Mouse (Mus musculus) E14TG2a.4 (cell line): Measurements from ENCODE around the gene Erg.

Source experiments
- CTCF ChIP-seq: conservative IDR thresholded peaks from 2 replicates; pipeline ENCODE4 v1.5.1; 2014; ENCODE audit warnings: low read length
- NANOG ChIP-seq: IDR thresholded peaks from 2 replicates; pipeline ENCODE4 v1.6.1; 2014; ENCODE audit warnings: borderline replicate concordance, low read length, mixed read lengths
- POU5F1 ChIP-seq: IDR thresholded peaks from 2 replicates; pipeline ENCODE4 v1.6.1; 2014; ENCODE audit warnings: low read length, borderline replicate concordance

GRCm38 (mm10) chr16:95506051-95506450 lies 80.3 kb downstream of the Erg start:
- TF ChIP-seq CTCF (no peak), POU5F1 (no peak), NANOG (no peak)
